Mouse (Mus musculus): Measurements from ENCODE around the gene Top1. TPM values are rescaled to one million over a fixed set of nuclear protein-coding genes. Genes with fewer than 3 reads are reported as not detected.
"Not testable (repeated sequence)": the region's sequence is repeated elsewhere in the genome, so short reads cannot be mapped to it uniquely, and the experiment has no call there.

Gene Top1
- total and polyA plus RNA-seq, 2 experiments from 2014 or later, result 31.1 to 52.2 TPM

DNA sequence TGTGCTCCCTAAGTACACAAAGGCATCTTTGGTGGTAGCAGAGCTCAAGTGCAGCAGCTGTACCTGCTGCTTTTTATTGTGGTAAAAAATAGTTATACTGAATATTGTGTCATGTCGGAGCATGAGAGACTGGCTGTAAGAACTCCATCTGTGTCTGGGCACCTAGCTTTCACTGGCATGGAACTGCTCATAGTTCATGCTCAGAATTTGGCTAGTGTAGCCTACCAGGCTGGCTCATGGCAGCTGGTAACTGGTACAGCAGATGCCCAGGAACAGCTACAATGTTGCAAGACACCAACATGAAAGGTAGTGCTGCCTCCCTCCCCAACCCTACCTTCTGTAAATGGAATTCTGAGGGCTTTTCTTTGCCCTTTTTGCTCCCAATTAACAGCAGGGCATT, 9.9 kb downstream of the Top1 start:
- Histone ChIP-seq H3K9me3 (ENCODE audit: low read length) (no peaks in the 10 kb centered on the region), H3K4me3 (ENCODE audit: low read depth, low read length) (no peak overlapping the region), H3K27me3 (ENCODE audit: insufficient read depth, low read length) (no peaks in the 10 kb centered on the region), H3K4me1 (ENCODE audit: insufficient read depth, low read length) (no peaks in the 10 kb centered on the region), H3K4me2 (ENCODE audit: low read depth, low read length, poor library complexity, severe bottlenecking) (no peak overlapping the region), H3K9ac (replicated peaks; ENCODE audit: low read length, poor library complexity, severe bottlenecking) (no peak overlapping the region), H3K27ac (ENCODE audit: low read depth, low read length) (no peak overlapping the region), H3K36me3 (ENCODE audit: insufficient read depth, low read length) (no peaks in the 10 kb centered on the region)
- 100% methylated on average over 1 of the region's 1 CpGs for WGBS
- ATAC-seq (ENCODE audit: low FRiP score), result no peak
- no peak for TF ChIP-seq CTCF (IDR thresholded peaks at IDR 0.05)
- no peak for DNase-seq (ENCODE audit: low spot score)

DNA sequence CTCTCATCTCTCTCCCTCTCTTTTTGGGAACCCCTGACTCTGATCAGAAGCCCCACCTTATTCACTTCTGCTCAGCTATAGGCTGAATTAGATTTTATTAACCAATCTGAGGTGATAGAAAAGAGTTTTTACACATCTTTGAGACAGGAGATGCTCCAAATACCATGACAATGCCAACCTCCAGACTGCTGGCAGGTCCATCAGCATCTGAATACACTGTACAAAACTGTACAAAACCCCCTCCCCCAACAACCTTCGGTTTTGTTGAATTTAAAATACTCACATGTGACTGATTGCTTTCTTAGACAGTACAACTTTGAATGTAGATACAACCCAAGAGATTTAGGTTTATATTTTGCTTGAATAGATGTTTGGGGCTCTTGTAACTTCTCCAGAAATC, 10.5 kb downstream of the Top1 start:
- ATAC-seq (ENCODE audit: low FRiP score) (no peak), DNase-seq (ENCODE audit: low spot score) (no peak)
- WGBS, result 96% methylated on average over 1 of the region's 1 CpGs

GRCm38 (mm10) chr2:160657801-160658442, 12.2 kb downstream of the Top1 start:
- no peak for ATAC-seq (ENCODE audit: low FRiP score)
- Histone ChIP-seq H3K4me1 (ENCODE audit: insufficient read depth, low read length) (no peaks in the 10 kb centered on the region), H3K27me3 (ENCODE audit: insufficient read depth, low read length) (no peaks in the 10 kb centered on the region), H3K4me2 (ENCODE audit: low read depth, low read length, poor library complexity, severe bottlenecking) (no peak overlapping the region), H3K36me3 (ENCODE audit: insufficient read depth, low read length) (no peaks in the 10 kb centered on the region), H3K27ac (ENCODE audit: low read depth, low read length) (no peak overlapping the region), H3K9ac (replicated peaks; ENCODE audit: low read length, poor library complexity, severe bottlenecking) (no peak overlapping the region), H3K9me3 (ENCODE audit: low read length) (no peaks in the 10 kb centered on the region), H3K4me3 (ENCODE audit: low read depth, low read length) (no peak overlapping the region)
- WGBS, result 97% methylated on average over 12 of the region's 13 CpGs
- no peak for DNase-seq (ENCODE audit: low spot score)
- no peak for TF ChIP-seq CTCF (IDR thresholded peaks at IDR 0.05)

More for the DNA sequence above, 10.5 kb downstream of the Top1 start:
- TF ChIP-seq CTCF (IDR thresholded peaks at IDR 0.05), result no peak
- no peak overlapping the region for H3K9ac ChIP-seq (replicated peaks; ENCODE audit: low read length, poor library complexity, severe bottlenecking)
- H3K4me1 ChIP-seq (ENCODE audit: insufficient read depth, low read length), result no peaks in the 10 kb centered on the region
- H3K9me3 ChIP-seq (ENCODE audit: low read length), result no peaks in the 10 kb centered on the region
- H3K36me3 ChIP-seq (ENCODE audit: insufficient read depth, low read length), result no peaks in the 10 kb centered on the region
- no peak overlapping the region for H3K4me3 ChIP-seq (ENCODE audit: low read depth, low read length)
- H3K4me2 ChIP-seq (ENCODE audit: low read depth, low read length, poor library complexity, severe bottlenecking), result no peak overlapping the region
- no peak overlapping the region for H3K27ac ChIP-seq (ENCODE audit: low read depth, low read length)
- H3K27me3 ChIP-seq (ENCODE audit: insufficient read depth, low read length), result no peaks in the 10 kb centered on the region

DNA sequence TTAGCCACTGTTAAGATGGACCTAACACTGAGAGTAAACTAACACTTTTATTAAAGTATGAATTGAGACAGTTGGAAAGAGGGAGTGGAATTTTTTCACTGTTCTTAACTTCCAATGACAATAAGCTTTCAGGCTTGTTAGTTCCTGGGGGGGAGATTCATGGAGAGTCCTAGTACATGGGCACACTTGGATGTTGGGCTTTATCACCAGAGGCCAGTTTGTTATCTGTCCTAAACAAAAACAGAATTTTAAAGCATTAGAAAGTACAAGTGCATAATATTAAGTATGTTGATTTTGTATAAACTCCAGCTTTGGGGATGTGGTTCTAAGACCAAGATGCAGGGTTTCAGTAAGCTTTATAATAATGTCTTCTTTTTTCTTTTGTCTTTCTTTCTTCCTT, 13.1 kb downstream of the Top1 start:
- no peak overlapping the region for H3K27ac ChIP-seq (ENCODE audit: low read depth, low read length)
- no peak overlapping the region for H3K4me2 ChIP-seq (ENCODE audit: low read depth, low read length, poor library complexity, severe bottlenecking)
- H3K27me3 ChIP-seq (ENCODE audit: insufficient read depth, low read length), result no peaks in the 10 kb centered on the region
- ATAC-seq (ENCODE audit: low FRiP score) (no peak), DNase-seq (ENCODE audit: low spot score) (no peak)
- H3K9me3 ChIP-seq (ENCODE audit: low read length), result no peaks in the 10 kb centered on the region
- TF ChIP-seq CTCF (IDR thresholded peaks at IDR 0.05), result no peak
- H3K9ac ChIP-seq (replicated peaks; ENCODE audit: low read length, poor library complexity, severe bottlenecking), result no peak overlapping the region
- H3K36me3 ChIP-seq (ENCODE audit: insufficient read depth, low read length), result no peaks in the 10 kb centered on the region
- H3K4me1 ChIP-seq (ENCODE audit: insufficient read depth, low read length), result no peaks in the 10 kb centered on the region
- no peak overlapping the region for H3K4me3 ChIP-seq (ENCODE audit: low read depth, low read length)

- TF ChIP-seq CTCF (IDR thresholded peaks at IDR 0.05), result no peak
- ATAC-seq (ENCODE audit: low FRiP score), result no peak
- Histone ChIP-seq H3K4me3 (ENCODE audit: low read depth, low read length) (no peak overlapping the region), H3K9me3 (ENCODE audit: low read length) (no peaks in the 10 kb centered on the region), H3K4me1 (ENCODE audit: insufficient read depth, low read length) (no peaks in the 10 kb centered on the region), H3K4me2 (ENCODE audit: low read depth, low read length, poor library complexity, severe bottlenecking) (no peak overlapping the region), H3K27me3 (ENCODE audit: insufficient read depth, low read length) (no peaks in the 10 kb centered on the region), H3K27ac (ENCODE audit: low read depth, low read length) (no peak overlapping the region), H3K36me3 (ENCODE audit: insufficient read depth, low read length) (no peaks in the 10 kb centered on the region), H3K9ac (replicated peaks; ENCODE audit: low read length, poor library complexity, severe bottlenecking) (no peak overlapping the region)
- no peak for DNase-seq (ENCODE audit: low spot score)
These were observed 18.7 kb downstream of the Top1 start for GRCm38 (mm10) chr2:160664421-160664820.

GRCm38 (mm10) chr2:160664986-160665385, 19.3 kb downstream of the Top1 start:
- H3K4me3 ChIP-seq (ENCODE audit: low read depth, low read length); H3K9me3 ChIP-seq (ENCODE audit: low read length); H3K9ac ChIP-seq (replicated peaks; ENCODE audit: low read length, poor library complexity, severe bottlenecking); H3K27me3 ChIP-seq (ENCODE audit: insufficient read depth, low read length); H3K4me1 ChIP-seq (ENCODE audit: insufficient read depth, low read length); H3K4me2 ChIP-seq (ENCODE audit: low read depth, low read length, poor library complexity, severe bottlenecking); H3K36me3 ChIP-seq (ENCODE audit: insufficient read depth, low read length); DNase-seq (ENCODE audit: low spot score); ATAC-seq (ENCODE audit: low FRiP score); H3K27ac ChIP-seq (ENCODE audit: low read depth, low read length): not testable (repeated sequence)
- 94% methylated on average over 2 of the region's 2 CpGs for WGBS
